Mouse (Mus musculus) CH12.LX (cell line): Measurements from ENCODE around the gene Tpst2. TPM values are rescaled to one million over a fixed set of nuclear protein-coding genes. Genes with fewer than 3 reads are reported as not detected.

Experiments used
- DNase-seq: peaks from one replicate; pipeline ENCODE4 v3.0.0-alpha.2; 2013; ENCODE audit errors: extremely low read depth
- H3K27ac ChIP-seq: 2 replicates; pipeline ENCODE4 v1.5.1; 2012; ENCODE audit warnings: low read depth, mild to moderate bottlenecking, control low read depth, moderate library complexity; ENCODE audit not compliant: insufficient read depth
- H3K27me3 ChIP-seq: replicated peaks from 2 replicates; pipeline ENCODE3; 2012; ENCODE audit warnings: inconsistent platforms
- H3K36me3 ChIP-seq, 2 experiments: replicated peaks in 1 of 2; 2 replicates each; pipeline versions ENCODE3 to v1.6.1; 2012; ENCODE audit warnings: inconsistent platforms in 1 of 2, low read length in 1 of 2, mild to moderate bottlenecking in 1 of 2, mixed read lengths in 1 of 2, moderate library complexity in 1 of 2; ENCODE audit not compliant: control insufficient read depth in 1 of 2, insufficient read depth in 1 of 2
- H3K4me1 ChIP-seq, 2 experiments: 2 replicates each; pipeline ENCODE4 v1.6.1; 2012; ENCODE audit warnings: inconsistent platforms in 1 of 2, moderate library complexity in 1 of 2; ENCODE audit not compliant: insufficient read depth in 2 of 2, control insufficient read depth in 1 of 2
- H3K4me2 ChIP-seq: 2 replicates; pipeline ENCODE4 v1.6.1; 2012; ENCODE audit warnings: low read depth, mild to moderate bottlenecking, control low read depth; ENCODE audit not compliant: poor library complexity, insufficient read depth, severe bottlenecking
- H3K4me3 ChIP-seq, 3 experiments: fragments of 150-350 bp in 1 of 3; sonication (generic) in 1 of 3; replicated peaks in 1 of 3; 2 replicates each; pipeline versions ENCODE3 to v1.5.1; 2011 to 2012; ENCODE audit warnings: low read depth in 2 of 3, low read length in 2 of 3, mild to moderate bottlenecking in 2 of 3, moderate library complexity in 2 of 3, control low read depth in 1 of 3, improper control_type of control experiment in 1 of 3, inconsistent platforms in 1 of 3, mixed read lengths in 1 of 3; ENCODE audit not compliant: poor library complexity in 1 of 3
- H3K79me2 ChIP-seq: replicated peaks from 2 replicates; pipeline ENCODE4 v1.6.1; 2012; ENCODE audit warnings: mild to moderate bottlenecking, moderate library complexity; ENCODE audit not compliant: control insufficient read depth, poor library complexity, insufficient read depth, severe bottlenecking; ENCODE audit errors: extremely low read depth
- H3K9ac ChIP-seq: 2 replicates; pipeline ENCODE4 v1.6.1; 2012; ENCODE audit warnings: low read depth, mild to moderate bottlenecking, control low read depth, moderate library complexity; ENCODE audit not compliant: insufficient read depth
- H3K9me3 ChIP-seq: replicated peaks from 2 replicates; pipeline ENCODE3; 2012; ENCODE audit warnings: low read length, inconsistent platforms, mixed read lengths
- BHLHE40 ChIP-seq: IDR thresholded peaks from 2 replicates; pipeline ENCODE4 v1.6.1; 2011; ENCODE audit warnings: mild to moderate bottlenecking, low read depth, low read length, improper control_type of control experiment
- CHD1 ChIP-seq: IDR thresholded peaks from 2 replicates; pipeline ENCODE4 v1.6.1; 2012; ENCODE audit warnings: low read depth, low read length, improper control_type of control experiment, inconsistent platforms
- CHD2 ChIP-seq: IDR thresholded peaks from 2 replicates; pipeline ENCODE4 v1.6.1; 2011; ENCODE audit warnings: low read length, improper control_type of control experiment
- CTCF ChIP-seq, 2 experiments: IDR thresholded peaks in 1 of 2; conservative IDR thresholded peaks in 1 of 2; 2 replicates each; pipeline ENCODE4 v1.5.1; 2011 to 2012; ENCODE audit warnings: low read depth in 2 of 2, low read length in 2 of 2, improper control_type of control experiment in 1 of 2, inconsistent platforms in 1 of 2, mild to moderate bottlenecking in 1 of 2, moderate library complexity in 1 of 2
- E2F4 ChIP-seq: IDR thresholded peaks from 2 replicates; pipeline ENCODE4 v1.6.1; 2011; ENCODE audit warnings: low read depth, low read length, improper control_type of control experiment; ENCODE audit not compliant: insufficient replicate concordance
- ELF1 ChIP-seq: IDR thresholded peaks from 2 replicates; pipeline ENCODE4 v1.6.1; 2014; ENCODE audit warnings: low read depth, mild to moderate bottlenecking, inconsistent platforms, low read length, improper control_type of control experiment
- EP300 ChIP-seq: IDR thresholded peaks from 2 replicates; pipeline ENCODE4 v1.6.1; 2011; ENCODE audit warnings: low read length, improper control_type of control experiment
- ETS1 ChIP-seq: conservative IDR thresholded peaks from 2 replicates; pipeline ENCODE4 v1.6.1; 2012; ENCODE audit warnings: low read depth, mild to moderate bottlenecking, inconsistent platforms, low read length, improper control_type of control experiment, moderate library complexity
- HCFC1 ChIP-seq: IDR thresholded peaks from 2 replicates; pipeline ENCODE4 v1.6.1; 2012; ENCODE audit warnings: low read depth, mild to moderate bottlenecking, inconsistent platforms, low read length, improper control_type of control experiment
- IRF4 ChIP-seq: IDR thresholded peaks from 2 replicates; pipeline ENCODE4 v1.6.1; 2014; ENCODE audit warnings: low read depth, mild to moderate bottlenecking, inconsistent platforms, low read length, improper control_type of control experiment
- JUN ChIP-seq: IDR thresholded peaks from 2 replicates; pipeline ENCODE4 v1.6.1; 2011; ENCODE audit warnings: low read depth, mild to moderate bottlenecking, low read length, improper control_type of control experiment, moderate library complexity; ENCODE audit not compliant: insufficient read depth
- JUND ChIP-seq: conservative IDR thresholded peaks from 2 replicates; pipeline ENCODE4 v1.6.1; 2011; ENCODE audit warnings: low read depth, low read length, improper control_type of control experiment
- MAFK ChIP-seq: IDR thresholded peaks from 2 replicates; pipeline ENCODE4 v1.6.1; 2011; ENCODE audit warnings: low read length, improper control_type of control experiment; ENCODE audit not compliant: insufficient replicate concordance
- MAX ChIP-seq: IDR thresholded peaks from 2 replicates; pipeline ENCODE4 v1.6.1; 2011; ENCODE audit warnings: low read length, improper control_type of control experiment
- MAZ ChIP-seq: IDR thresholded peaks from 2 replicates; pipeline ENCODE4 v1.6.1; 2012; ENCODE audit warnings: low read depth, mild to moderate bottlenecking, inconsistent platforms, low read length, improper control_type of control experiment, moderate library complexity
- MXI1 ChIP-seq: IDR thresholded peaks from 2 replicates; pipeline ENCODE4 v1.6.1; 2011; ENCODE audit warnings: mild to moderate bottlenecking, low read depth, low read length, improper control_type of control experiment
- NRF1 ChIP-seq: IDR thresholded peaks from 2 replicates; pipeline ENCODE4 v1.6.1; 2014; ENCODE audit warnings: low read depth, mild to moderate bottlenecking, inconsistent platforms, low read length, improper control_type of control experiment, moderate library complexity
- POLR2A ChIP-seq: IDR thresholded peaks from 2 replicates; pipeline ENCODE4 v1.6.1; 2011; ENCODE audit warnings: low read depth, mild to moderate bottlenecking, improper control_type of control experiment, low read length
- POLR2AphosphoS2 ChIP-seq: IDR thresholded peaks from 2 replicates; pipeline ENCODE4 v1.6.1; 2011; ENCODE audit warnings: low read depth, low read length, improper control_type of control experiment
- RAD21 ChIP-seq: IDR thresholded peaks from 2 replicates; pipeline ENCODE4 v1.6.1; 2011; ENCODE audit warnings: low read depth, mild to moderate bottlenecking, low read length, improper control_type of control experiment, moderate library complexity
- RCOR1 ChIP-seq: conservative IDR thresholded peaks from 2 replicates; pipeline ENCODE4 v1.6.1; 2012; ENCODE audit warnings: low read depth, mild to moderate bottlenecking, inconsistent platforms, low read length, improper control_type of control experiment
- SIN3A ChIP-seq: IDR thresholded peaks from 2 replicates; pipeline ENCODE4 v1.6.1; 2012; ENCODE audit warnings: low read length, improper control_type of control experiment, inconsistent platforms
- TBP ChIP-seq: conservative IDR thresholded peaks from 2 replicates; pipeline ENCODE4 v1.6.1; 2011; ENCODE audit warnings: low read depth, low read length, improper control_type of control experiment
- TCF12 ChIP-seq: IDR thresholded peaks from 2 replicates; pipeline ENCODE4 v1.6.1; 2014; ENCODE audit warnings: low read depth, mild to moderate bottlenecking, inconsistent platforms, low read length, improper control_type of control experiment
- UBTF ChIP-seq: IDR thresholded peaks from 2 replicates; pipeline ENCODE4 v1.6.1; 2012; ENCODE audit warnings: low read depth, mild to moderate bottlenecking, inconsistent platforms, low read length, improper control_type of control experiment, moderate library complexity
- USF1 ChIP-seq: IDR thresholded peaks from 2 replicates; pipeline ENCODE4 v1.6.1; 2014; ENCODE audit warnings: low read depth, mild to moderate bottlenecking, inconsistent platforms, low read length, improper control_type of control experiment
- USF2 ChIP-seq: conservative IDR thresholded peaks from 2 replicates; pipeline ENCODE4 v1.6.1; 2011; ENCODE audit warnings: low read depth, low read length, improper control_type of control experiment
- ZC3H11A ChIP-seq: IDR thresholded peaks from 2 replicates; pipeline ENCODE4 v1.6.1; 2012; ENCODE audit warnings: low read depth, mild to moderate bottlenecking, inconsistent platforms, low read length, improper control_type of control experiment
- ZMIZ1 ChIP-seq: IDR thresholded peaks from 2 replicates; pipeline ENCODE4 v1.6.1; 2012; ENCODE audit warnings: low read depth, mild to moderate bottlenecking, inconsistent platforms, low read length, improper control_type of control experiment
- ZNF384 ChIP-seq: IDR thresholded peaks from 2 replicates; pipeline ENCODE4 v1.6.1; 2012; ENCODE audit warnings: low read depth, low read length, improper control_type of control experiment, inconsistent platforms
- dilution Hi-C: fragments of 300-500 bp; cut with MboI; formaldehyde crosslinking; loops from 2 replicates; pipeline ENCODE4 v1.14.3; 2020; ENCODE audit warnings: low sequenced_read_pairs; ENCODE audit not compliant: extremely low pct_unique_long_range_greater_than_20kb, extremely low pct_ligation_motif_present
- in situ Hi-C: fragments of 300-500 bp; cut with MboI; formaldehyde crosslinking; loops from 3 replicates; pipeline ENCODE4 v1.14.3; 2019; ENCODE audit warnings: low sequenced_read_pairs, low pct_ligation_motif_present, low pct_unique_long_range_greater_than_20kb, mixed read lengths
- polyA plus RNA-seq: library from polyadenylated mRNA; unstranded; fragments of >175 nt; gene quantifications from 2 replicates; pipeline ENCODE4 v1.2.1, GENCODE M21; 2012; ENCODE audit warnings: low read depth; ENCODE audit not compliant: insufficient read length
- total RNA-seq, 2 experiments: library from RNA; depleted of rRNA; stranded (reverse); fragments of 300-350 nt in 1 of 2; fragments of >200 nt in 1 of 2; gene quantifications; 2 replicates each; pipeline ENCODE4 v1.2.3; 2012 to 2014

Gene Tpst2
- total and polyA plus RNA-seq, 3 experiments, result 12.6 to 20.7 (median 15.6) TPM

DNA sequence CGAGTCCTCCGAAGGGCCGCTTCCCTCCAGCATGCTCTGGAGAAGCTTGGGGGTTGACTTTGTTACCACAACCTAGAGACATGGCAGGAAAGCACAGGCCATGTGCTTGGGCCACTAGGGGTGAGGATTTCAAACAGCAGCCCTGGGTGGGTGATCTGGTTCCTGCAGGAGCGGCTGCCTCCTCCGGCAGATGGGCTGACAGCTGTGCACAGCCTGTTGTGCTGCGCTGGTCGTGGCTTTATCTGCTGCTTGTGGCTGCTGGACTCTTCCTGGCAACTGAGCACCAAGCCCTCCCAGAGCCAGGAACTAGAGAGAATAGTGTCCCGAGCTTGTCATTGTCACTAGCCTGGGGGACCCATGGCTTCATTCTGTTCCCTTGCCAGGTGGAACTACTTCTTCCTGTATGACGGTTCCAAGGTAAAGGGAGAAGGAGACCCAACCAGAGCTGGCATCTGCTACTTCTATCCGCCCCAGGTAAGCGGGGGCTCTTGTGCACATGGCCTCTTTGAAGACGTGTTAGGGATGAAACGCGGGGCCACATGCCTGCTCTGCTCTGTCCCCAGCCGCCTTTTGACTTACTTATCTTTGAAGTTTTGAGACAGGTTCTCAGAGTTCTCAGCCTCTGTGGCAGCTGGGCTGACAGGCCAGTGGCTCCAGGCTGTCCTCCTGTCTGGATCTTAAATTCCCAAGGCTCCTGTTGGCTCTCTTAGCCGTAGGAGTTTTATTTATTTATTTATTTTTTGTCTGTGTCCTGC is 69.9 kb downstream of the Tpst2 start:
- H3K36me3 ChIP-seq, result peaks cover 32 to 65% of the 10 kb centered on the region in 2 experiments
- H3K4me2 ChIP-seq, result no peak overlapping the region
- no peaks in the 10 kb centered on the region for H3K27me3 ChIP-seq
- no peak overlapping the region for H3K27ac ChIP-seq
- dilution Hi-C loops, result no loop called here
- in situ Hi-C loops, result no loop called here
- no peak overlapping the region for H3K4me3 ChIP-seq
- no peak overlapping the region for H3K9ac ChIP-seq
- H3K4me1 ChIP-seq, result peaks cover 4 to 35% of the 10 kb centered on the region in 2 experiments; a peak in 2 of 4 replicates
- H3K9me3 ChIP-seq, result no peaks in the 10 kb centered on the region
- no peak for DNase-seq
- H3K79me2 ChIP-seq, result peaks cover 7% of the 10 kb centered on the region
- TF ChIP-seq ETS1, result no peak
- TF ChIP-seq JUND, result no peak
- TF ChIP-seq POLR2AphosphoS2, result no peak
- no peak for TF ChIP-seq USF2
- TF ChIP-seq JUN, result no peak
- no peak for TF ChIP-seq BHLHE40
- no peak for TF ChIP-seq TBP
- no peak for TF ChIP-seq MXI1
- TF ChIP-seq RCOR1, result no peak
- TF ChIP-seq IRF4, result no peak
- TF ChIP-seq RAD21, result no peak
- TF ChIP-seq CTCF (conservative IDR thresholded peaks at IDR 0.05 in 1 of 2, IDR thresholded peaks at IDR 0.05 in 1 of 2; ENCODE audit: low read depth in 2 of 2, low read length in 2 of 2), result no peak
- TF ChIP-seq MAX, result no peak
- TF ChIP-seq MAFK, result no peak
- TF ChIP-seq EP300, result no peak
- no peak for TF ChIP-seq CHD1
- no peak for TF ChIP-seq CHD2
- TF ChIP-seq, all 38 proteins: peak for 0

GRCm38 (mm10) chr5:112349169-112349568 is 72.7 kb downstream of the Tpst2 start:
- in situ Hi-C loops, result no loop called here
- H3K9ac ChIP-seq, result no peak overlapping the region
- H3K4me2 ChIP-seq, result no peak overlapping the region
- dilution Hi-C loops, result no loop called here
- TF ChIP-seq TCF12 (no peak), MAX (no peak), ELF1 (no peak), UBTF (no peak), RAD21 (no peak), POLR2A (no peak), CHD1 (no peak), MAZ (no peak), EP300 (no peak), IRF4 (no peak), HCFC1 (no peak), ZNF384 (no peak), USF1 (no peak), E2F4 (no peak), ZMIZ1 (no peak), POLR2AphosphoS2 (no peak), NRF1 (no peak), SIN3A (no peak), ZC3H11A (no peak), USF2 (no peak)
- H3K4me3 ChIP-seq, result no peak overlapping the region
- peaks cover 0 to 17% of the 10 kb centered on the region in 2 experiments; a peak in 2 of 4 replicates for H3K4me1 ChIP-seq
- no peak overlapping the region for H3K27ac ChIP-seq
- H3K79me2 ChIP-seq, result no peaks in the 10 kb centered on the region
- no peak for DNase-seq
- peaks cover 45 to 91% of the 10 kb centered on the region in 2 experiments for H3K36me3 ChIP-seq
- no peaks in the 10 kb centered on the region for H3K27me3 ChIP-seq
- no peaks in the 10 kb centered on the region for H3K9me3 ChIP-seq
